In the genomic region with DNA sequence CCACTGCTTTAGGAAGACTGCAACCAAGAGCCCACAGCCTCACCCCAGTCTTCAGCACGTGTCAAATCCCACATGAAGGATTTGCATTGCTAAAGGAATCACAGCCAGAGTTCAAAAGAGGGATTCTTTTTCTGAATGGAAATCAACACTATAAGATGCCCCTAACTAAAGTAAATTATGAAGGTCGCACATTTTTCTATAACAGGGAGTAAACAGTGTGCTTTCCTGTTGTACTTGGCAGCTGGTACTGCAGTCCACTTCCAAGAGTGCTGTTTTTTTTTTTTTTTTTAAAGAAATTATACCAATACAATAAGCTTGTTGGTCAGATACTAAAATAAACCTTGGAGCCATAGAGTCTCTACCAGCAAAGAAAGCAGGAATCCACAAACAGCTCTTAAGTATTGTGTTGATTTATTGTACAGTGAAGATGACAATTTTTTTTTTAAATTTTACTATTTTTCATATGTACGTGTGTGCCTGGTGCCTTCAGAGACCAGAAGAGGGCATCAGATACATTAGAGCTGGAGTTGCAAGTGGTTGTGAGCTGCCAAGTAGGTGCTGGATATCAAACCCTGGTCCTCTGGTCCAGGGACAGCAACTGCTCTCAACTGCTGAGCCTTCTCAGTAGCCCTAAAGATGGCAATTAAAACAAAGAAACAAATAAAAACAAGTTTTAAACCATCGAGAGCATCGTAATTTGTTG, we compare ENCODE assay signal across 32 mouse cellular contexts.
DNase-seq lines count a peak whose midpoint lies in the region; ATAC-seq and TF ChIP-seq lines count a peak whose summit lies in the region.
"Had no signal": no experiment of that assay in that cellular context is flagged by ENCODE, and none has a peak within 500 bp of the region (broad histone marks: within the 10 kb centered on the region; RNA-seq: fewer than 3 reads in every experiment).

No protein-coding gene starts in this region.

- H3K27ac ChIP-seq in heart, embryonic 12.5 days (ENCODE audit: poor library complexity, severe bottlenecking) = no peak overlapping the region
- H3K27ac ChIP-seq in heart, postnatal 0 days (ENCODE audit: low read depth) = peak overlapping the region; percentile 20; the same call in 1 of the 2 replicates
- H3K27ac ChIP-seq in heart, embryonic 11.5 days (ENCODE audit: low read depth, low read length) = no peak overlapping the region
- no peak overlapping the region for H3K27ac ChIP-seq in lung, postnatal 0 days (ENCODE audit: low read length)
- no peak overlapping the region for H3K27ac ChIP-seq in liver, embryonic 12.5 days
- H3K27ac ChIP-seq: embryonic facial prominence, embryonic 12.5 days; forebrain, embryonic 10.5 days; forebrain, embryonic 15.5 days; hindbrain, embryonic 10.5 days; hindbrain, embryonic 15.5 days; limb, embryonic 13.5 days; macrophage; midbrain, embryonic 15.5 days; neural tube, embryonic 12.5 days had no signal

- peaks cover 69% of the 10 kb centered on the region for H3K36me3 ChIP-seq in heart, embryonic 12.5 days
- H3K36me3 ChIP-seq in heart, postnatal 0 days (replicated peaks; ENCODE audit: control insufficient read depth, insufficient read depth, low read length) = peaks cover 70% of the 10 kb centered on the region
- H3K36me3 ChIP-seq in heart, embryonic 11.5 days (ENCODE audit: control insufficient read depth, insufficient read depth, low read length) = peaks cover 40% of the 10 kb centered on the region
- peaks cover 17% of the 10 kb centered on the region for H3K36me3 ChIP-seq in lung, postnatal 0 days (ENCODE audit: insufficient read depth, low read length)
- H3K36me3 ChIP-seq in liver, embryonic 12.5 days = peaks cover 43% of the 10 kb centered on the region

- no peak overlapping the region for H3K4me2 ChIP-seq in heart, embryonic 12.5 days
- H3K4me2 ChIP-seq in heart, postnatal 0 days (ENCODE audit: low read depth, low read length) = no peak overlapping the region
- no peak overlapping the region for H3K4me2 ChIP-seq in heart, embryonic 11.5 days
- no peak overlapping the region for H3K4me2 ChIP-seq in lung, postnatal 0 days (replicated peaks; ENCODE audit: low read depth, low read length)
- H3K4me2 ChIP-seq in liver, embryonic 12.5 days = no peak overlapping the region
- H3K4me2 ChIP-seq: embryonic facial prominence, embryonic 12.5 days; forebrain, embryonic 15.5 days; hindbrain, embryonic 15.5 days; limb, embryonic 13.5 days; liver, embryonic 11.5 days; midbrain, embryonic 15.5 days; neural tube, embryonic 12.5 days had no signal

- 87% methylated on average over 5 of the region's 5 CpGs for WGBS in heart, embryonic 12.5 days
- 76% methylated on average over 5 of the region's 5 CpGs for WGBS in heart, postnatal 0 days
- WGBS in heart, embryonic 11.5 days (ENCODE audit: insufficient replicate concordance) = 87% methylated on average over 5 of the region's 5 CpGs
- 71% methylated on average over 5 of the region's 5 CpGs for WGBS in lung, postnatal 0 days
- WGBS in liver, embryonic 12.5 days (ENCODE audit: insufficient replicate concordance) = 75% methylated on average over 5 of the region's 5 CpGs

- peaks cover 15% of the 10 kb centered on the region for H3K4me1 ChIP-seq in heart, embryonic 12.5 days (replicated peaks)
- peaks cover 6% of the 10 kb centered on the region; the same call in 1 of the 2 replicates for H3K4me1 ChIP-seq in heart, postnatal 0 days (ENCODE audit: control insufficient read depth, insufficient read depth)
- peaks cover 9% of the 10 kb centered on the region; the same call in 1 of the 2 replicates for H3K4me1 ChIP-seq in heart, embryonic 11.5 days (ENCODE audit: control insufficient read depth, insufficient read depth, low read length)
- H3K4me1 ChIP-seq in lung, postnatal 0 days (ENCODE audit: insufficient read depth, low read depth, low read length) = no peaks in the 10 kb centered on the region
- H3K4me1 ChIP-seq in liver, embryonic 12.5 days = no peaks in the 10 kb centered on the region
- H3K4me1 ChIP-seq: embryonic facial prominence, embryonic 12.5 days; forebrain, embryonic 10.5 days; forebrain, embryonic 15.5 days; hindbrain, embryonic 10.5 days; hindbrain, embryonic 15.5 days; limb, embryonic 13.5 days; midbrain, embryonic 15.5 days; neural tube, embryonic 12.5 days had no signal

- DNase-seq in heart, adult 11 months = peak; percentile 66
- DNase-seq in heart, postnatal 0 days (ENCODE audit: low spot score) = no peak
- DNase-seq in lung, postnatal 0 days (ENCODE audit: low spot score) = no peak
- DNase-seq in lung, postnatal 25 days (ENCODE audit: low spot score) = no peak
- DNase-seq: adrenal gland, postnatal 14 days; cerebellum, adult 11-12 months; cerebellum, adult 9-11 months; embryo, embryonic 11 days; kidney, adult 18-20 months; kidney, postnatal 10 days; liver, postnatal 0 days; right cerebral cortex, adult 18-20 months; spleen, adult 18-20 months; thymus, adult 18-20 months; thymus, postnatal 25 days had no signal

- TF ChIP-seq CTCF in heart, postnatal 0 days (IDR thresholded peaks at IDR 0.05; ENCODE audit: low read depth) = no peak
- peak; percentile 23; the same call in 1 of the 2 replicates for TF ChIP-seq CTCF in lung, postnatal 0 days (IDR thresholded peaks at IDR 0.05)

- H3K27me3 ChIP-seq in heart, embryonic 12.5 days (replicated peaks) = no peaks in the 10 kb centered on the region
- H3K27me3 ChIP-seq in heart, postnatal 0 days (ENCODE audit: control insufficient read depth, insufficient read depth, low read length) = no peaks in the 10 kb centered on the region
- no peaks in the 10 kb centered on the region for H3K27me3 ChIP-seq in heart, embryonic 11.5 days (ENCODE audit: control insufficient read depth, insufficient read depth, low read length)
- H3K27me3 ChIP-seq in lung, postnatal 0 days (replicated peaks; ENCODE audit: insufficient read depth, low read length) = no peaks in the 10 kb centered on the region
- H3K27me3 ChIP-seq in liver, embryonic 12.5 days (replicated peaks) = no peaks in the 10 kb centered on the region
- H3K27me3 ChIP-seq: embryonic facial prominence, embryonic 12.5 days; forebrain, embryonic 15.5 days; hindbrain, embryonic 15.5 days; limb, embryonic 13.5 days; midbrain, embryonic 15.5 days; neural tube, embryonic 12.5 days; Patski had no signal

- ATAC-seq in heart, embryonic 12.5 days (ENCODE audit: insufficient number of reproducible peaks, low FRiP score) = no peak
- no peak for ATAC-seq in heart, postnatal 0 days (ENCODE audit: insufficient read depth, low read depth)
- ATAC-seq in heart, embryonic 11.5 days (replicated peaks; ENCODE audit: insufficient number of reproducible peaks, low FRiP score, low TSS enrichment) = no peak
- no peak for ATAC-seq in lung, postnatal 0 days
- ATAC-seq in liver, embryonic 12.5 days = no peak
- ATAC-seq: forebrain, embryonic 15.5 days; inflammation-experienced regulatory T-cells, adult 6 months; liver, postnatal 0 days; midbrain, embryonic 15.5 days; Patski had no signal

- no peak overlapping the region for H3K9ac ChIP-seq in heart, embryonic 12.5 days
- H3K9ac ChIP-seq in heart, postnatal 0 days (replicated peaks; ENCODE audit: low read depth, low read length) = no peak overlapping the region
- no peak overlapping the region for H3K9ac ChIP-seq in heart, embryonic 11.5 days (ENCODE audit: low read depth, low read length)
- H3K9ac ChIP-seq in lung, postnatal 0 days (replicated peaks; ENCODE audit: low read depth) = no peak overlapping the region
- no peak overlapping the region for H3K9ac ChIP-seq in liver, embryonic 12.5 days
- H3K9ac ChIP-seq: embryonic facial prominence, embryonic 12.5 days; forebrain, embryonic 15.5 days; hindbrain, embryonic 15.5 days; limb, embryonic 13.5 days; liver, postnatal 0 days; midbrain, embryonic 15.5 days; neural tube, embryonic 12.5 days had no signal

- H3K9me3 ChIP-seq in heart, embryonic 12.5 days (replicated peaks) = peaks cover 2% of the 10 kb centered on the region; the same call in 1 of the 2 replicates
- H3K9me3 ChIP-seq in heart, postnatal 0 days (replicated peaks; ENCODE audit: control insufficient read depth, low read length) = no peaks in the 10 kb centered on the region; the same call in 1 of the 2 replicates
- no peaks in the 10 kb centered on the region for H3K9me3 ChIP-seq in heart, embryonic 11.5 days (replicated peaks; ENCODE audit: control insufficient read depth, low read length)
- H3K9me3 ChIP-seq in lung, postnatal 0 days (ENCODE audit: low read length) = no peaks in the 10 kb centered on the region
- no peaks in the 10 kb centered on the region for H3K9me3 ChIP-seq in liver, embryonic 12.5 days (replicated peaks)
- H3K9me3 ChIP-seq: embryonic facial prominence, embryonic 12.5 days; forebrain, embryonic 15.5 days; G1E; hindbrain, embryonic 10.5 days; hindbrain, embryonic 15.5 days; midbrain, embryonic 15.5 days; neural tube, embryonic 12.5 days had no signal

- no peak overlapping the region for H3K4me3 ChIP-seq in heart, embryonic 12.5 days
- no peak overlapping the region for H3K4me3 ChIP-seq in heart, postnatal 0 days (ENCODE audit: low read depth, low read length)
- H3K4me3 ChIP-seq in heart, embryonic 11.5 days (ENCODE audit: low read depth, low read length) = no peak overlapping the region
- no peak overlapping the region for H3K4me3 ChIP-seq in lung, postnatal 0 days (ENCODE audit: low read depth, low read length)
- no peak overlapping the region for H3K4me3 ChIP-seq in liver, embryonic 12.5 days
- H3K4me3 ChIP-seq: embryonic facial prominence, embryonic 12.5 days; forebrain, embryonic 10.5 days; forebrain, embryonic 15.5 days; hindbrain, embryonic 10.5 days; hindbrain, embryonic 15.5 days; limb, embryonic 13.5 days; midbrain, embryonic 15.5 days; myocyte; neural tube, embryonic 12.5 days had no signal

- no peak for TF ChIP-seq EP300 in heart, postnatal 0 days (IDR thresholded peaks at IDR 0.05; ENCODE audit: low read depth)
- TF ChIP-seq EP300 in lung, postnatal 0 days (IDR thresholded peaks at IDR 0.05) = no peak
